Mouse (Mus musculus): Measurements from ENCODE around the gene Rbm3. TPM values are rescaled to one million over a fixed set of nuclear protein-coding genes. Genes with fewer than 3 reads are reported as not detected.

Gene Rbm3
- total and polyA plus RNA-seq, 3 experiments, result 750 to 1,021 TPM; not detected in 1

- no peak for TF ChIP-seq MXI1 (IDR thresholded peaks at IDR 0.05; ENCODE audit: low read depth, low read length)
Observed at GRCm38 (mm10) chrX:8099435-8099834, 46.2 kb downstream of the Rbm3 start (continued).

DNA sequence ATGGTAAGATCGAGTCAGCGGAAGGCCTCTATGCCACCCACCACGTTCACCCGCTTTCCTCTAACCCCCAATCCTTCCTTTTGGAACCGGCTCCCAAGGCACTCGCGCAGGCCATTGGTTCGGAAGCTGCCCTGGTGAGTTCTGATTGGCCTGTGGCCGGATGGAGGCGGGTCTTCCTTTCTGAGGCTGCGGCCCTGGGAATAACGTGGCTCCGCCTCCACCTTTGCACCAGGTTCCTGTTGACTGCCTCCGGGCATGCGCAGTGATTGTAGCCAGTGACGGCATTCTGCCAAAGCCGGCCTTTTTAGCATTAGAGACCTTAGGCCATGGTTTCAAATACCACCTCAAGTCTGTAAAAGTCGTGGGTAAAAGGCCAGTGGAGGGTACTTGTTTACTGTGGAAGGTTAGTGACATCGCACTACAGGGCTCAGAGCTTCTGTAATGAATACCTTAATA lies 48.9 kb downstream of the Rbm3 start:
- H3K36me3 ChIP-seq (ENCODE audit: control insufficient read depth in 1 of 2, insufficient read depth in 2 of 2, low read length in 2 of 2), result peaks cover 0 to 22% of the 10 kb centered on the region in 2 experiments; a peak in 2 of 4 replicates
- peaks cover 3 to 25% of the 10 kb centered on the region in 2 experiments; a peak in 3 of 4 replicates for H3K4me1 ChIP-seq (ENCODE audit: control insufficient read depth in 1 of 2, insufficient read depth in 2 of 2, low read length in 2 of 2)
- peak overlapping the region; percentile 55 to 87 for H3K4me3 ChIP-seq (ENCODE audit: control insufficient read depth in 1 of 2, insufficient read depth in 1 of 2, low read depth in 2 of 2, low read length in 2 of 2)
- no peaks in the 10 kb centered on the region for H3K9me3 ChIP-seq (replicated peaks; ENCODE audit: insufficient read depth, low read length)
- H3K27me3 ChIP-seq (ENCODE audit: control insufficient read depth in 1 of 2, insufficient read depth in 2 of 2, low read length in 2 of 2), result no peaks in the 10 kb centered on the region
- H3K79me2 ChIP-seq (ENCODE audit: control insufficient read depth, insufficient read depth, low read length, poor library complexity), result peaks cover 2% of the 10 kb centered on the region; the same call in 1 of the 2 replicates
- H3K9ac ChIP-seq (ENCODE audit: control insufficient read depth, low read depth, low read length, poor library complexity, severe bottlenecking), result peak overlapping the region; percentile 79
- DNase-seq (ENCODE audit: low read depth, low spot score), result peak; percentile 100
- H3K27ac ChIP-seq (ENCODE audit: control insufficient read depth, low read depth, low read length), result peak overlapping the region; percentile 82
- TF ChIP-seq MAZ (IDR thresholded peaks at IDR 0.05; ENCODE audit: low read depth, low read length) (no peak), ZKSCAN1 (IDR thresholded peaks at IDR 0.05; ENCODE audit: low read depth, low read length) (no peak), TBP (IDR thresholded peaks at IDR 0.05; ENCODE audit: low read depth, low read length) (peak; percentile 83), UBTF (IDR thresholded peaks at IDR 0.05; ENCODE audit: borderline replicate concordance, insufficient read depth, low read depth, low read length) (no peak), EP300 (IDR thresholded peaks at IDR 0.05; ENCODE audit: low read depth in 1 of 2, low read length in 2 of 2) (no peak), KAT2A (conservative IDR thresholded peaks at IDR 0.05; ENCODE audit: low read depth, low read length) (no peak), CHD1 (IDR thresholded peaks at IDR 0.05; ENCODE audit: low read depth, low read length) (no peak), GATA1 (IDR thresholded peaks at IDR 0.05; ENCODE audit: low read depth, low read length) (no peak), HCFC1 (IDR thresholded peaks at IDR 0.05; ENCODE audit: low read depth, low read length) (peak; percentile 74), NELFE (IDR thresholded peaks at IDR 0.05; ENCODE audit: low read depth, low read length) (peak; percentile 90), POLR2AphosphoS5 (IDR thresholded peaks at IDR 0.05; ENCODE audit: borderline replicate concordance, low read depth, low read length) (no peak), MEF2A (IDR thresholded peaks at IDR 0.05; ENCODE audit: extremely low read depth, insufficient replicate concordance, low read depth, low read length, poor library complexity, severe bottlenecking) (no peak), TCF12 (IDR thresholded peaks at IDR 0.05; ENCODE audit: low read depth, low read length) (peak; percentile 56), RAD21 (IDR thresholded peaks at IDR 0.05; ENCODE audit: low read depth, low read length) (no peak), RCOR1 (IDR thresholded peaks at IDR 0.05; ENCODE audit: low read depth, low read length) (no peak), MYB (IDR thresholded peaks at IDR 0.05; ENCODE audit: low read depth, low read length) (no peak), ZC3H11A (IDR thresholded peaks at IDR 0.05; ENCODE audit: low read depth, low read length) (no peak), SMC3 (IDR thresholded peaks at IDR 0.05; ENCODE audit: low read depth, low read length) (no peak), USF1 (IDR thresholded peaks at IDR 0.05; ENCODE audit: low read depth, low read length) (no peak), NRF1 (IDR thresholded peaks at IDR 0.05; ENCODE audit: insufficient read depth, low read depth, low read length, poor library complexity, severe bottlenecking) (peak; percentile 95), ELF1 (IDR thresholded peaks at IDR 0.05; ENCODE audit: low read depth, low read length) (peak; percentile 70), POLR2A (IDR thresholded peaks at IDR 0.05; ENCODE audit: control insufficient read depth in 1 of 2, insufficient read depth in 1 of 2, low read depth in 1 of 2, low read length in 2 of 2, poor library complexity in 1 of 2) (peak in 1 of 2 experiments; percentile 88; a peak in 3 of 4 replicates), TAL1 (IDR thresholded peaks at IDR 0.05; ENCODE audit: low read length) (no peak), ZNF384 (IDR thresholded peaks at IDR 0.05; ENCODE audit: low read depth, low read length) (no peak), MAFK (IDR thresholded peaks at IDR 0.05; ENCODE audit: borderline replicate concordance, low read depth, low read length) (no peak), BHLHE40 (IDR thresholded peaks at IDR 0.05; ENCODE audit: borderline replicate concordance, low read depth, low read length) (no peak), USF2 (IDR thresholded peaks at IDR 0.05; ENCODE audit: borderline replicate concordance in 1 of 2, insufficient read depth in 1 of 2, low read depth in 1 of 2, low read length in 2 of 2) (no peak), MAX (IDR thresholded peaks at IDR 0.05; ENCODE audit: low read length) (peak; percentile 27), GABPA (IDR thresholded peaks at IDR 0.05; ENCODE audit: low read depth, low read length) (no peak), ZMIZ1 (IDR thresholded peaks at IDR 0.05; ENCODE audit: low read depth, low read length) (peak; percentile 69), JUND (IDR thresholded peaks at IDR 0.05; ENCODE audit: low read depth, low read length) (no peak), POLR2AphosphoS2 (IDR thresholded peaks at IDR 0.05; ENCODE audit: low read length) (peak; percentile 85; the same call in 1 of the 2 replicates), SIN3A (IDR thresholded peaks at IDR 0.05; ENCODE audit: low read length) (peak; percentile 62), CHD2 (IDR thresholded peaks at IDR 0.05; ENCODE audit: low read length) (no peak)

All from MEL (cell line).